In genomic region chr6:39208181-39208580, GRCm38 (mm10) we compare ENCODE assay signal across 15 mouse cellular contexts.
"Had no signal": no experiment of that assay in that cellular context is flagged by ENCODE, and none has a peak within 500 bp of the region (broad histone marks: within the 10 kb centered on the region; RNA-seq: fewer than 3 reads in every experiment).

No protein-coding gene starts in this region.

- ATAC-seq: hindbrain, embryonic 16.5 days; inflammation-experienced regulatory T-cells, adult 6 months; intestine, postnatal 0 days; liver, embryonic 12.5 days; midbrain, embryonic 15.5 days had no signal

- DNase-seq: layer of hippocampus, adult 9-11 months; layer of hippocampus, postnatal 36 days; lung, embryonic 14.5 days; lung, postnatal 10 days; lung, postnatal 4 days; retina, postnatal 1 day; right cerebral cortex, postnatal 4 days had no signal

- H3K27me3 ChIP-seq: limb, embryonic 15.5 days; midbrain, embryonic 15.5 days; neural tube, embryonic 13.5 days had no signal

- H3K36me3 ChIP-seq: limb, embryonic 15.5 days; liver, embryonic 12.5 days; midbrain, embryonic 10.5 days; midbrain, embryonic 15.5 days; neural tube, embryonic 13.5 days had no signal

- H3K9ac ChIP-seq: lung, embryonic 14.5 days; midbrain, embryonic 15.5 days had no signal

- H3K27ac ChIP-seq: liver, embryonic 12.5 days; midbrain, embryonic 10.5 days; midbrain, embryonic 15.5 days had no signal

- H3K9me3 ChIP-seq: limb, embryonic 15.5 days; liver, embryonic 12.5 days; midbrain, embryonic 10.5 days; midbrain, embryonic 15.5 days; neural tube, embryonic 13.5 days had no signal
